Mouse (Mus musculus) adrenal gland, postnatal 14 days (tissue): ENCODE results near the gene Dtx1. TPM values are rescaled to one million over a fixed set of nuclear protein-coding genes. Genes with fewer than 3 reads are reported as not detected.

Experiments
- DNase-seq: peaks from one replicate; pipeline ENCODE4 v3.0.0; 2021; ENCODE audit warnings: mixed read lengths
- total RNA-seq: library from RNA; stranded (reverse); gene quantifications from 2 replicates; pipeline ENCODE4 v1.2.3, GENCODE M21; 2021

The Dtx1 gene
- total RNA-seq, 1 experiment from 2014 or later = 7.3 TPM

GRCm38 (mm10) chr5:120704421-120704820 is 7.3 kb downstream of the Dtx1 start:
- DNase-seq = no peak

DNA sequence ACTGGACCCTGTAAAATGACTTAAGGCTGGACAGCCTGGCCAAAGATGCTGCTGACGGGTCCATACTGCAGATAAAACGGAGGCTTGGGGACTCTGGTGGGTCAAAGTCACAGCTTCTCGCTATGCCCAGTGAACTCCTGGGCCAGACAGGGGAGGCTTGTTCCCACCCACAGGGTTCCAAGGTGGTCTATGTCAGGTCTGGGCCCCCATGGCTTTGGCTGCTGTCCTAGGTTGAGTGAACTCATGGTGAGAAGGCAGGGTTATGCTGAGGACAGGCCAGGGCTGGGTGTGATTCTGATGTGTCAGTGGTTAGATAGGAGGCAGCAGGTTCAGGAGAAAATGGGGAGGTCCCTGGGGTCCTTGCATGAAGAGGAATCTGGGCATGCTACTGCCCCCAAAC is 8.1 kb downstream of the Dtx1 start:
- no peak for DNase-seq

DNA sequence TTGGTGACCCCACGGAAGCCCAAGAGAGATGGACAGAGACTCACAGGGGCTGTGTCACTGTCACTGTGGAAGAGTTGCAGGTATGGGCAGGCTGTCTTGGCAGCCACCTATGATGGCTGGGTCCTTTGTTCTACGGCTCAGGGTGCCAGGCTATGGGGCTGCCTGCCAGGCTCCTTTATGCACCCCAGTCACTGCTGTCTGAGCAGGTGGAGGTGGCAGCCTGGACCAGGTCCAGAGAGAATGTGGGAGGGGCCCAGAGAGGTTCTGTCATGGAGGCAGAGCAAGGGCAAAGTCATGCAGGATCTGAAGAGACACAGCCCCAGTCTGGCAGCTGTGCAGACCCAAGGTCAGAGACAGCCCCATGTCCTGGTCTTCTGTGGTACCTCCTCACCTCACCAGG is 8.8 kb downstream of the Dtx1 start:
- no peak for DNase-seq

DNA sequence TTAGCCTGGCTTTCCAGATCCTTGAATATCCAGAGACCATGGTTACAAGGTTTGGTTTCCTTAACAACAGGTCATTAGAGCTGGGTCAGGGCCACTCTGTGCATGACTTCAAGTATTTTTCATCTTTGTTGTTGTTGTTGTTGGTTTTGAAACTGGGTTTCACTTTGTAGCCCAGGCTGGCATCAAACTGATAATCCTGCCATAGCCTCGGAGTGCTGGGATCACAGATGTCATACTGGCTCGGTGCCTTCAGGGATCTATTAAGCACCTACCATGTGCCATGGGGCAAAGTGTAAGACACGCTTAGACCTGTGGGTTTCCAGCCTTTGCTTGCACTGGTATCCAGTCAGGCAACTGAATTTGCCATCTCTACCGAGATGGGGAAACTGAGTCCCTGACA is 9.3 kb downstream of the Dtx1 start:
- no peak for DNase-seq

GRCm38 (mm10) chr5:120700996-120701790 is 10.5 kb downstream of the Dtx1 start:
- DNase-seq = no peak

- peak; percentile 87 for DNase-seq
These were observed 12.8 kb downstream of the Dtx1 start for GRCm38 (mm10) chr5:120698801-120699391.

GRCm38 (mm10) chr5:120698181-120698580 is 13.5 kb downstream of the Dtx1 start:
- no peak for DNase-seq

- DNase-seq = no peak
These were observed 14.9 kb downstream of the Dtx1 start for GRCm38 (mm10) chr5:120696865-120697264.

GRCm38 (mm10) chr5:120696057-120696743 is 15.5 kb downstream of the Dtx1 start:
- no peak for DNase-seq

DNA sequence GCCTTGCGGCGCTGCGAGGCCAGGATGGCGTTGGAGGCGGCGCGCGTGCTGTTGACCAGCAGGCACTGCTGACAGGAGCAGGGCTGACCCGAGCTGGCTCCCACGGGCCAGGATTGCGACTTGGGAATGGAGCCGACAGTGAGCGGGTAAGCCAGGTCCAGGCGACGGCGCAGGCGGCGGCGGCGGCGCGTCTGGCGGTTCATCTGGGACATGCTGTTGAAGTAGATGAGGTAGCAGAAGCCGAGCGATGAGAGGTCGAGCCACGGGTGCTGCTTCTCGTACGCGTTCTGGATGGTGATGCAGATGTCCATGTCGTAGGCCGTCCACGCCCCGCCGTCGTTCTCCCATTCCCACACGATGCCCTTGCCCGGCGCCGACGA is 17.0 kb downstream of the Dtx1 start:
- peak; percentile 53 for DNase-seq

DNA sequence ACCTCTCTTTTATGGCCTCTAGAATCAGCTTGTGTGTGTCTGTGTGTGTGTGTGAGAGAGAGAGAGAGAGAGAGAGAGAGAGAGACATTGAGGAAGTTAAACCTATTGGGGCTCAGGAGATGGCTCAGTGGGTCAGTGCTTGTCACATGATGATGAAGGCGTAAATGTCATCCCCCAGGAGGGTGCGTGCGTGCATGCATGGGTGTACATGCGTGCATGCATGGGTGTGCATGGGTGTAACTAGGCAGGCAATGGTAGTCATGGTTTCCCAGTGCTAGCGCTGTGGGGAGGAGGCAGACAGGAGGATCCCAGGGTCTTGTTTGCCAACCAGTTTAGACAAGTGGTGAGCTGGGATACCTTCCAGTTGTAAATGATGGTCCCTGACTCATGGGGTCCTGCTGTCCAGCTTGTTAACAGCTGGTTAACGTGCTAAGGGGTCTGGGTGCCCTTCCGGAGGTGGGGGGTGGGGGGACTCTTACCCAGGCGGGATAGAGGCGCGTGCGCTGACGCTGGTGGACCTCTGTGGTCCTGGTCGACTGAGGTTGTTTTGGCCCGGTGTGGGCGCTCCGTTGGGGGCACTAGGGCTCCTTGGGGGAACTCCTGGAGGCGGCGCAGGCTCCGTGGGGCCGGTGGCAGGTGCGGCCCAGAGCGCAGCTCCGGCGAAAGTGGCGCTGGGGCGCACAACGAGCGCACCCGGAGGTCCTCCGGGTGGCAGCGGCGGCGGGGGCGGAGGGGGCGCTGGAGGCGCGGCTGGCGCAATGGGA is 17.6 kb downstream of the Dtx1 start:
- DNase-seq = no peak

DNA sequence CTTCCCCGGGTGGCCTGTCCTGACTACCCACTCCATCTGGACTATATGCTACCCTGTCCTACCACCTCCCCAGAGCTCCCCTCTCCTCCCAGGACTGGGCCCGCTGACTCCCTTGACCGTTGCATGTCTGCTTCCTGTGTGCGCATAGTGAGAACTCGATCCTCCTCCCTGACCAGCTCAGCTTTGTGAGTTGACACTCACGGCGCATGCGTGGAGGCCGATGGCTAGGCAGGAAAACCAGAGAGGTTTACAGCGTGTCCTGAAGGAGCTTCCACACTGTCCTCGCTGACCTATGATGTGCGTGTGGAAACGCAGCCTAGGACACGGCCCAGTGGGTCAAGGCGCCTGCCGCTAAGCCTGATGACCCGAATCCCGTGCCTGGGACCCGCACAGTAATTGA is 19.7 kb downstream of the Dtx1 start:
- DNase-seq = no peak

GRCm38 (mm10) chr5:120690417-120690816 is 21.3 kb downstream of the Dtx1 start:
- DNase-seq = no peak

DNA sequence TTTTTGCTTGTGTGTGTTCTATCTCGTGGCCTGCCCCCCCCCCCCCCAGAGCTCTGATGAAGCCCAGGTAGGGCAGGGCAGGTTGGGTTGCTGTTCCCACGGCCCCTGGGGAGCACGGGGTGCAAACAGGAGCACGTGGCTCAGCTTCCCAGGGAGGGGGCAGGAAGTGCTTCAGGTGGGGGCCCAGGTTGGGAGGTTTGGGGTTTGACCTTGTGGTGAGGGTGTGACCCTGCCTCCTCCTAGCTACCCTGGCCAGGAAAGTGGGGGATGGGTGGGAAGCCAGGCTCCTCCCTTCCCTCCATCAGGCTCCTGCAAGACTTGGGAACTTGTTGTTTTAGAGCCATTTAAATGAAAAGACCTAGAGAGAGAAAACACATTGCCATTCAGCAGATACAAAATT is 23.3 kb downstream of the Dtx1 start:
- DNase-seq = no peak

GRCm38 (mm10) chr5:120687897-120688296 is 23.8 kb downstream of the Dtx1 start:
- no peak for DNase-seq

GRCm38 (mm10) chr5:120687484-120687851 is 24.3 kb downstream of the Dtx1 start:
- DNase-seq = no peak

DNA sequence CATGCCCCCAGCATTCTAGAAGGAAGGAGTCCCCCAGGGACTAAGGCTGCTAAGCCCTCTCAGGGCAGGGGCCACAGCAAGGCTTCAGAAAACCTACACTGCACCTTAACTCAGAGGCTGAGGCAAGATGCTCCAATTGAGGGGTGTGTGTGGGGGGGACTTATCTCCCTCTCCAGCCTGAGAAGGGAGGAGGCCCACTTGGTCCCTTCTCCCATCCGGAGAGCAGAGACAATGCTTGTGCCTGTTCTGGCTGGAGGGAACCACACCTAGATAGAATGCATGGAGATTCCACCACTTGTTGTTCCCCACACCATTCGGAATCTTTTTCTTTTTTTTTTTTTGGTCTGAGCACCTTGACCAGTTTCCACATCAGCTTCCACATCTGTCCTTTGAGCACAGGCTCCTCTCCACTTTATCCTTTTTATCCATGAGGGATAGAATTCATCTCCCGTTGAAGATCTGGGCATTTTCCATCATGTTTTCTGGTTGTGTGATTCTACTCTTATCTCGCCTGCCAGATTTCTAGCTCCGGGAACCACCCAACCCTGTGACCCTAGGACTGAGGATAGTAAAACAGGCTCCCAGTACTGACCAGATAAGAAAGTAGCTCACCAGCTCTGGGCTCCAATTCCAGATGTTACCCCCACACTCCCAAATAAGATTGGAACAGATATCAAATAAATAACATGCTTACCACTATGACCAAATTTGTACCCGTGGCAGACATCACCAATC is 24.8 kb downstream of the Dtx1 start:
- no peak for DNase-seq

- no peak for DNase-seq
These were observed 26.0 kb downstream of the Dtx1 start for GRCm38 (mm10) chr5:120685678-120686077.

GRCm38 (mm10) chr5:120682982-120683771 is 28.6 kb downstream of the Dtx1 start:
- DNase-seq = no peak

DNA sequence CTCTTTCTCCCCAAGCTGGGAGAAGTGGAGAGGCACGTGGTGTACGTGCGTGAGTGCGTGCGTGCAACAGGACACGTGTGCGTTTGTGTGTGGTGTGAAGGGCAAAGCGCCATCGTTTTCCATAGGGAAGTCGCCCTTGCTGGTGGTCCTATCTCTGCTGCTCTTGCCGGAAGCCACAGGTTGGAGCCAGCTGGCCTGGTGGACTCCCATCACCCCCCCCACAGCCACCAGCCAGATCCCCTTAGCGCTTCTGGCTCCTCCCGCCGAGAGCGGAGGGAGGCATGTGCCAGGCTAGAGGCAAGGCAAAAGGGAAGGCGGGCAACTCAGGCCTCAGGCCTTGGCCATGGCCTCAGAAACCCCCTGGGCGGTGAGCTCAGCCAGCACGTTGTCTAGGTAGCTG is 30.8 kb downstream of the Dtx1 start:
- no peak for DNase-seq
